Mouse (Mus musculus) heart, embryonic 14.5 days (tissue): ENCODE results near the gene Pdcd7. TPM values are rescaled to one million over a fixed set of nuclear protein-coding genes. Genes with fewer than 3 reads are reported as not detected.

Source experiments
- ATAC-seq: fragments of 200-750 bp; cut with Nextera tagmentation; 2 replicates; pipeline ENCODE4 v1.8.0; 2017; ENCODE audit warnings: low read depth, moderate TSS enrichment; ENCODE audit not compliant: insufficient number of reproducible peaks, insufficient read depth, low FRiP score
- H3K27ac ChIP-seq, 2 experiments: fragments of 200-500 bp in 1 of 2; fragments of 300-500 bp in 1 of 2; sonication (generic) in 1 of 2; replicated peaks in 1 of 2; 2 replicates each; pipeline ENCODE4 v1.5.1; 2012 to 2014; ENCODE audit warnings: low read depth in 2 of 2, low read length in 2 of 2, control low read depth in 1 of 2, mild to moderate bottlenecking in 1 of 2, mixed read lengths in 1 of 2; ENCODE audit not compliant: control insufficient read depth in 1 of 2, insufficient read depth in 1 of 2
- H3K27me3 ChIP-seq: fragments of 300-500 bp; sonication (generic); 2 replicates; pipeline ENCODE4 v1.6.1; 2014; ENCODE audit warnings: mild to moderate bottlenecking, low read length, control low read depth; ENCODE audit not compliant: control insufficient read depth, insufficient read depth
- H3K36me3 ChIP-seq: fragments of 300-500 bp; sonication (generic); 2 replicates; pipeline ENCODE4 v1.6.1; 2014; ENCODE audit warnings: mild to moderate bottlenecking, control low read depth, low read length, mixed read lengths; ENCODE audit not compliant: control insufficient read depth, insufficient read depth
- H3K4me1 ChIP-seq, 2 experiments: fragments of 200-500 bp in 1 of 2; fragments of 300-500 bp in 1 of 2; sonication (generic) in 1 of 2; 2 replicates each; pipeline ENCODE4 v1.6.1; 2012 to 2014; ENCODE audit warnings: low read length in 2 of 2, control low read depth in 1 of 2, mixed read lengths in 1 of 2; ENCODE audit not compliant: control insufficient read depth in 2 of 2, insufficient read depth in 2 of 2
- H3K4me2 ChIP-seq: fragments of 300-500 bp; sonication (generic); 2 replicates; pipeline ENCODE4 v1.6.1; 2014; ENCODE audit warnings: mild to moderate bottlenecking, low read length
- H3K4me3 ChIP-seq, 2 experiments: fragments of 200-500 bp in 1 of 2; fragments of 300-500 bp in 1 of 2; sonication (generic) in 1 of 2; 2 replicates each; pipeline ENCODE4 v1.5.1; 2012 to 2014; ENCODE audit warnings: low read length in 2 of 2, mild to moderate bottlenecking in 2 of 2, control low read depth in 1 of 2, low read depth in 1 of 2, moderate library complexity in 1 of 2; ENCODE audit not compliant: control insufficient read depth in 1 of 2, insufficient read depth in 1 of 2
- H3K9ac ChIP-seq: fragments of 300-500 bp; sonication (generic); 2 replicates; pipeline ENCODE4 v1.6.1; 2014; ENCODE audit warnings: mild to moderate bottlenecking, low read length
- H3K9me3 ChIP-seq: fragments of 300-500 bp; sonication (generic); 2 replicates; pipeline ENCODE4 v1.6.1; 2016; ENCODE audit warnings: low read length, control low read depth; ENCODE audit not compliant: control insufficient read depth
- WGBS: fragments of 180-500 bp; shearing (Covaris S2); extraction: QIAGEN DNeasy Blood & Tissue Kit; methylation state at CpG from one replicate; pipeline ENCODE4 v1.1.7; 2014; 5-methylcytosine and 5-hydroxymethylcytosine counted together
- polyA plus RNA-seq: library from polyadenylated mRNA; unstranded; fragments of >200 nt; fragmentation: Nextera tagmentation; extraction: Ambion mirVana; gene quantifications from 2 replicates; pipeline ENCODE4 v1.2.1, GENCODE M21; 2014

Pdcd7 gene
- polyA plus RNA-seq, 1 experiment from 2014 or later, result 10.9 TPM

GRCm38 (mm10) chr9:65356971-65357370 lies 11.1 kb downstream of the Pdcd7 start:
- H3K27ac ChIP-seq, result no peak overlapping the region
- no peak for ATAC-seq
- H3K9me3 ChIP-seq, result no peaks in the 10 kb centered on the region
- H3K36me3 ChIP-seq, result peaks cover 79% of the 10 kb centered on the region
- H3K9ac ChIP-seq, result no peak overlapping the region
- H3K27me3 ChIP-seq, result no peaks in the 10 kb centered on the region
- 97% methylated on average over 2 of the region's 2 CpGs for WGBS
- peaks cover 6 to 13% of the 10 kb centered on the region in 2 experiments for H3K4me1 ChIP-seq
- no peak overlapping the region for H3K4me2 ChIP-seq
- no peak overlapping the region for H3K4me3 ChIP-seq

GRCm38 (mm10) chr9:65358956-65359480 lies 13.1 kb downstream of the Pdcd7 start:
- Histone ChIP-seq H3K36me3 (peaks cover 78% of the 10 kb centered on the region), H3K27ac (peak overlapping the region; percentile 61 to 76)

GRCm38 (mm10) chr9:65360641-65361448 lies 14.9 kb downstream of the Pdcd7 start, which contains the start of gene Ubap1l:
Gene Ubap1l (plus strand): TSS chr9:65361041.
- no peak within 1 kb of the TSS for H3K9ac ChIP-seq
- H3K27me3 ChIP-seq, result no peaks in the 10 kb centered on the region
- peak within 1 kb of the TSS in 1 of 2 experiments; percentile 14; a peak in 1 of 4 replicates for H3K27ac ChIP-seq
- 80% methylated on average over 16 of the region's 16 CpGs for WGBS
- no peak within 1 kb of the TSS for H3K4me2 ChIP-seq
- H3K36me3 ChIP-seq, result peaks cover 59% of the 10 kb centered on the region
- no peak for ATAC-seq
- H3K9me3 ChIP-seq, result no peaks in the 10 kb centered on the region
- peaks cover 11 to 24% of the 10 kb centered on the region in 2 experiments for H3K4me1 ChIP-seq
- H3K4me3 ChIP-seq, result no peak within 1 kb of the TSS

More at GRCm38 (mm10) chr9:65358956-65359480, 13.1 kb downstream of the Pdcd7 start:
- Histone ChIP-seq H3K4me3 (no peak overlapping the region), H3K4me2 (peak overlapping the region; percentile 13; the same call in 1 of the 2 replicates), H3K9ac (0 out of 2 replicates have a peak overlapping the region, but pooled peaks have one; percentile 1), H3K4me1 (peaks cover 10 to 20% of the 10 kb centered on the region in 2 experiments), H3K9me3 (no peaks in the 10 kb centered on the region), H3K27me3 (no peaks in the 10 kb centered on the region)
- 35% methylated on average over 1 of the region's 1 CpGs for WGBS
- no peak for ATAC-seq

- Histone ChIP-seq H3K4me2 (peak overlapping the region; percentile 23), H3K9me3 (no peaks in the 10 kb centered on the region), H3K9ac (no peak overlapping the region), H3K4me3 (no peak overlapping the region), H3K4me1 (peaks cover 9 to 20% of the 10 kb centered on the region in 2 experiments), H3K36me3 (peaks cover 34% of the 10 kb centered on the region), H3K27me3 (no peaks in the 10 kb centered on the region), H3K27ac (0 out of 4 replicates have a peak overlapping the region, but pooled peaks of 1 of the 2 experiments have one; percentile 30)
- peak; percentile 74; the same call in 1 of the 2 replicates for ATAC-seq
- WGBS, result 25% methylated on average over 9 of the region's 9 CpGs
Measured at GRCm38 (mm10) chr9:65363684-65364083, 17.8 kb downstream of the Pdcd7 start.

- H3K4me3 ChIP-seq, result no peak overlapping the region
- no peak overlapping the region for H3K9ac ChIP-seq
- H3K4me1 ChIP-seq, result peaks cover 5 to 11% of the 10 kb centered on the region in 2 experiments
- ATAC-seq, result no peak
- H3K36me3 ChIP-seq, result peaks cover 15% of the 10 kb centered on the region
- H3K4me2 ChIP-seq, result no peak overlapping the region
- no peaks in the 10 kb centered on the region for H3K27me3 ChIP-seq
- no peaks in the 10 kb centered on the region for H3K9me3 ChIP-seq
- H3K27ac ChIP-seq, result no peak overlapping the region
- WGBS, result 86% methylated on average over 7 of the region's 7 CpGs
Measured at GRCm38 (mm10) chr9:65365721-65366120, 19.8 kb downstream of the Pdcd7 start.

- Histone ChIP-seq H3K36me3 (peaks cover 4% of the 10 kb centered on the region; the same call in 1 of the 2 replicates), H3K27me3 (no peaks in the 10 kb centered on the region), H3K4me3 (no peak overlapping the region), H3K4me2 (no peak overlapping the region), H3K9me3 (no peaks in the 10 kb centered on the region), H3K4me1 (peaks cover 0 to 2% of the 10 kb centered on the region in 2 experiments; a peak in 1 of 4 replicates), H3K9ac (no peak overlapping the region), H3K27ac (no peak overlapping the region)
- 67% methylated on average over 24 of the region's 24 CpGs for WGBS
- ATAC-seq, result no peak
Measured at GRCm38 (mm10) chr9:65371756-65372155, 25.9 kb downstream of the Pdcd7 start.

GRCm38 (mm10) chr9:65372449-65372848 lies 26.5 kb downstream of the Pdcd7 start:
- Histone ChIP-seq H3K27me3 (no peaks in the 10 kb centered on the region), H3K9ac (no peak overlapping the region), H3K4me3 (no peak overlapping the region), H3K27ac (no peak overlapping the region), H3K9me3 (no peaks in the 10 kb centered on the region), H3K4me1 (peaks cover 0 to 2% of the 10 kb centered on the region in 2 experiments; a peak in 1 of 4 replicates), H3K4me2 (no peak overlapping the region), H3K36me3 (peaks cover 4% of the 10 kb centered on the region; the same call in 1 of the 2 replicates)
- WGBS, result 69% methylated on average over 4 of the region's 4 CpGs
- no peak for ATAC-seq
